Mouse (Mus musculus): ENCODE measurements at regions not wholly inside any gene's neighbourhood (a gene's known extent, or its start where the extent isn't known, plus 50 kb on each side); places are given as distances from the start of the nearest gene placed in this dataset.

GRCm38 (mm10) chr2:135582341-135582740 is 76.5 kb upstream of the Plcb4 start:
- DNase-seq (ENCODE audit: extremely low spot score, low read depth, low spot score), result no peak

- no peak for DNase-seq (ENCODE audit: extremely low spot score, low read depth, low spot score)
These were observed 52.5 kb upstream of the Plcb4 start for GRCm38 (mm10) chr2:135606306-135606705.

Measured in hindlimb bud, embryonic 11.5 days (tissue).